Mouse (Mus musculus) heart, embryonic 14.5 days (tissue): Measurements from ENCODE around the gene Zfp300. TPM values are rescaled to one million over a fixed set of nuclear protein-coding genes. Genes with fewer than 3 reads are reported as not detected.

ENCODE experiments used
- ATAC-seq: fragments of 200-750 bp; cut with Nextera tagmentation; 2 replicates; pipeline ENCODE4 v1.8.0; 2017; ENCODE audit warnings: low read depth, moderate TSS enrichment; ENCODE audit not compliant: insufficient number of reproducible peaks, insufficient read depth, low FRiP score
- H3K27ac ChIP-seq, 2 experiments: fragments of 200-500 bp in 1 of 2; fragments of 300-500 bp in 1 of 2; sonication (generic) in 1 of 2; replicated peaks in 1 of 2; 2 replicates each; pipeline ENCODE4 v1.5.1; 2012 to 2014; ENCODE audit warnings: low read depth in 2 of 2, low read length in 2 of 2, control low read depth in 1 of 2, mild to moderate bottlenecking in 1 of 2, mixed read lengths in 1 of 2; ENCODE audit not compliant: control insufficient read depth in 1 of 2, insufficient read depth in 1 of 2
- H3K27me3 ChIP-seq: fragments of 300-500 bp; sonication (generic); 2 replicates; pipeline ENCODE4 v1.6.1; 2014; ENCODE audit warnings: mild to moderate bottlenecking, low read length, control low read depth; ENCODE audit not compliant: control insufficient read depth, insufficient read depth
- H3K36me3 ChIP-seq: fragments of 300-500 bp; sonication (generic); 2 replicates; pipeline ENCODE4 v1.6.1; 2014; ENCODE audit warnings: mild to moderate bottlenecking, control low read depth, low read length, mixed read lengths; ENCODE audit not compliant: control insufficient read depth, insufficient read depth
- H3K4me1 ChIP-seq, 2 experiments: fragments of 200-500 bp in 1 of 2; fragments of 300-500 bp in 1 of 2; sonication (generic) in 1 of 2; 2 replicates each; pipeline ENCODE4 v1.6.1; 2012 to 2014; ENCODE audit warnings: low read length in 2 of 2, control low read depth in 1 of 2, mixed read lengths in 1 of 2; ENCODE audit not compliant: control insufficient read depth in 2 of 2, insufficient read depth in 2 of 2
- H3K4me2 ChIP-seq: fragments of 300-500 bp; sonication (generic); 2 replicates; pipeline ENCODE4 v1.6.1; 2014; ENCODE audit warnings: mild to moderate bottlenecking, low read length
- H3K4me3 ChIP-seq, 2 experiments: fragments of 200-500 bp in 1 of 2; fragments of 300-500 bp in 1 of 2; sonication (generic) in 1 of 2; 2 replicates each; pipeline ENCODE4 v1.5.1; 2012 to 2014; ENCODE audit warnings: low read length in 2 of 2, mild to moderate bottlenecking in 2 of 2, control low read depth in 1 of 2, low read depth in 1 of 2, moderate library complexity in 1 of 2; ENCODE audit not compliant: control insufficient read depth in 1 of 2, insufficient read depth in 1 of 2
- H3K9ac ChIP-seq: fragments of 300-500 bp; sonication (generic); 2 replicates; pipeline ENCODE4 v1.6.1; 2014; ENCODE audit warnings: mild to moderate bottlenecking, low read length
- H3K9me3 ChIP-seq: fragments of 300-500 bp; sonication (generic); 2 replicates; pipeline ENCODE4 v1.6.1; 2016; ENCODE audit warnings: low read length, control low read depth; ENCODE audit not compliant: control insufficient read depth
- WGBS: fragments of 180-500 bp; shearing (Covaris S2); extraction: QIAGEN DNeasy Blood & Tissue Kit; methylation state at CpG from one replicate; pipeline ENCODE4 v1.1.7; 2014; 5-methylcytosine and 5-hydroxymethylcytosine counted together
- polyA plus RNA-seq: library from polyadenylated mRNA; unstranded; fragments of >200 nt; fragmentation: Nextera tagmentation; extraction: Ambion mirVana; gene quantifications from 2 replicates; pipeline ENCODE4 v1.2.1, GENCODE M21; 2014

Gene Zfp300
- polyA plus RNA-seq, 1 experiment from 2014 or later: 1.1 TPM

DNA sequence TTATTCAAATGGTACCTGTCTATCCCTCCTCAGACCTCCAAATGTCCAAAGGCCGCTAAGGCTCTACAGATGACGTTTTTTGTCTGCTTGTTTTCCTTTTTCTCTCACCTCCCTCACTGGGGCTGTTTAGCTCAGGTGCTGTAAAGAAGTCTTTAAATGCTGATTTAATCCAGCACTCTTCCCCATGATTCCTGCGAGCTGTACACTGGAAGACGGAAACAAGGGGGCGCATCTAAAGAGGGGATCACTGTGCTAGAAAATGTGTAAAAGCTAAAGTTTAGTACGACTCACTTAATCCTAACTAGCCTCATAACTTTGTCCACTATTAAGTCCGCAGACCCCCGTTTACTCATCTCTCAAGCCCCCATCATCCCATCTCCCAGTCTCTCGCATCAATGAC is 27.9 kb downstream of the Zfp300 start:
- Histone ChIP-seq H3K36me3 (no peaks in the 10 kb centered on the region), H3K9ac (peak overlapping the region; percentile 72), H3K4me1 (no peaks in the 10 kb centered on the region), H3K4me2 (peak overlapping the region; percentile 52), H3K9me3 (no peaks in the 10 kb centered on the region), H3K4me3 (peak overlapping the region; percentile 54 to 65), H3K27ac (no peak overlapping the region), H3K27me3 (no peaks in the 10 kb centered on the region)
- no peak for ATAC-seq
- 21% methylated on average over 9 of the region's 9 CpGs for WGBS

Other genes with a start within 250 kb of the Zfp300 start
- 32.3 and 33.8 TPM in 2 replicates for gene Timp1, start 219.4 kb downstream of the Zfp300 start, polyA plus RNA-seq
- 0.08 and 0.38 TPM in 2 replicates for gene Syn1, start 168.5 kb downstream of the Zfp300 start, polyA plus RNA-seq
- 2.5 and 4.3 TPM in 2 replicates for gene Cfp, start 158.0 kb downstream of the Zfp300 start, polyA plus RNA-seq
- gene Elk1, start 138.9 kb downstream of the Zfp300 start, polyA plus RNA-seq: 5.3 and 7.1 TPM in 2 replicates
- 51.1 and 52.6 TPM in 2 replicates for gene Uxt, start 127.5 kb downstream of the Zfp300 start, polyA plus RNA-seq
- 4.0 and 4.8 TPM in 2 replicates for gene Zfp182, start 27.2 kb downstream of the Zfp300 start, polyA plus RNA-seq
- gene Spaca5, start 21.1 kb downstream of the Zfp300 start, polyA plus RNA-seq: not detected in 2 replicates
- not detected in 2 replicates for gene Ssxa1, start 26.3 kb upstream of the Zfp300 start, polyA plus RNA-seq
- gene Gm21876, start 86.1 kb upstream of the Zfp300 start, polyA plus RNA-seq: not detected in 2 replicates